In genomic region chr7:73729913-73730312, GRCm38 (mm10) we compare ENCODE assay signal across 13 mouse cellular contexts. TPM values are rescaled to one million over a fixed set of nuclear protein-coding genes. Genes with fewer than 3 reads are reported as not detected.
A peak's percentile ranks its signal among the peaks of the same experiment; 100 is the strongest.
DNase-seq lines count a peak whose midpoint lies in the region; ATAC-seq lines count a peak whose summit lies in the region.
"Had no signal": no experiment of that assay in that cellular context is flagged by ENCODE, and none has a peak within 500 bp of the region (broad histone marks: within the 10 kb centered on the region; RNA-seq: fewer than 3 reads in every experiment).

No protein-coding gene starts in this region.

- no peaks in the 10 kb centered on the region; the same call in 1 of the 2 replicates for H3K9me3 ChIP-seq in heart, embryonic 12.5 days (replicated peaks)

- H3K4me1 ChIP-seq in heart, embryonic 12.5 days (replicated peaks), result peaks cover 14% of the 10 kb centered on the region

- no peaks in the 10 kb centered on the region for H3K36me3 ChIP-seq in heart, embryonic 12.5 days

- intact Hi-C loops in heart, postnatal 14 days (cut with DNase I), result no loop called here
- intact Hi-C loops in left cerebral cortex, postnatal 4 days (cut with DNase I), result no loop called here

- no peak overlapping the region for H3K9ac ChIP-seq in heart, embryonic 12.5 days

- no peak overlapping the region for H3K4me3 ChIP-seq in heart, embryonic 12.5 days

- ATAC-seq in heart, embryonic 12.5 days (ENCODE audit: insufficient number of reproducible peaks, low FRiP score), result peak; percentile 73

- DNase-seq in heart, postnatal 14 days, result no peak
- DNase-seq in left cerebral cortex, postnatal 4 days, result peak; percentile 54
- DNase-seq in left cerebral cortex, adult 9 months (ENCODE audit: low spot score in 2 of 2), result no peak
- peak; percentile 71 for DNase-seq in testis, postnatal 14 days (ENCODE audit: low spot score)
- DNase-seq in testis, postnatal 10 days (ENCODE audit: low spot score), result no peak
- DNase-seq in urinary bladder, adult 18-20 months (ENCODE audit: low spot score in 2 of 2), result no peak
- DNase-seq: adrenal gland, postnatal 36 days; cerebellum, adult 11-12 months; kidney, postnatal 36 days; lung, adult 18-20 months; thymus, postnatal 14 days had no signal

- no peak overlapping the region for H3K27ac ChIP-seq in heart, embryonic 12.5 days (ENCODE audit: poor library complexity, severe bottlenecking)

- H3K4me2 ChIP-seq in heart, embryonic 12.5 days, result peak overlapping the region; percentile 15; the same call in 1 of the 2 replicates

- H3K27me3 ChIP-seq in heart, embryonic 12.5 days (replicated peaks), result no peaks in the 10 kb centered on the region

- 40% methylated on average over 7 of the region's 7 CpGs for WGBS in heart, embryonic 12.5 days

RNA-seq across cellular contexts. Expression of gene Fam174b, which starts 10.2 kb away (rescaled TPM):
- polyA plus RNA-seq in heart, embryonic 12.5 days (2016; fragmentation: Nextera tagmentation; extraction: Ambion mirVana), result 46.8 and 51.4 TPM in 2 replicates
- total RNA-seq in heart, postnatal 14 days (2021), result 100 to 1,000 TPM; 132 TPM
- 10 to 100 TPM; 42.3 to 44.1 TPM for total RNA-seq in left cerebral cortex, postnatal 4 days (2021)
- total RNA-seq: CH12.LX had no signal

Comparison
In these comparisons a context has a peak if more than half of its experiments do, and no peak if none do; other contexts are left out.
1. DNase-seq: peak in left cerebral cortex, postnatal 4 days (single experiment) and testis, postnatal 14 days (single experiment); none in heart, postnatal 14 days (0 of 2), left cerebral cortex, adult 9 months (0 of 2), testis, postnatal 10 days (single experiment) and urinary bladder, adult 18-20 months (0 of 2).